Mouse (Mus musculus) thymus, adult 2 months (tissue): ENCODE measurements around the gene Asb16. TPM values are rescaled to one million over a fixed set of nuclear protein-coding genes. Genes with fewer than 3 reads are reported as not detected.

Experiments used
- DNase-seq: peaks from one replicate; pipeline ENCODE4 v3.0.0; 2021
- H3K27ac ChIP-seq: fragments of 200-500 bp; 2 replicates; pipeline ENCODE4 v1.5.1; 2012; ENCODE audit warnings: low read length, control low read depth; ENCODE audit not compliant: control insufficient read depth, insufficient read depth
- H3K27me3 ChIP-seq: fragments of 200-500 bp; 2 replicates; pipeline ENCODE4 v1.6.1; 2012; ENCODE audit warnings: mild to moderate bottlenecking, low read length, moderate library complexity, mixed read lengths; ENCODE audit not compliant: control insufficient read depth, insufficient read depth
- H3K36me3 ChIP-seq: fragments of 200-500 bp; 2 replicates; pipeline ENCODE4 v1.6.1; 2012; ENCODE audit warnings: mild to moderate bottlenecking, low read length, moderate library complexity; ENCODE audit not compliant: control insufficient read depth, insufficient read depth
- H3K4me1 ChIP-seq: fragments of 200-500 bp; replicated peaks from 2 replicates; pipeline ENCODE4 v1.6.1; 2012; ENCODE audit warnings: low read length; ENCODE audit not compliant: control insufficient read depth, insufficient read depth
- H3K4me3 ChIP-seq: fragments of 200-500 bp; 2 replicates; pipeline ENCODE4 v1.5.1; 2012; ENCODE audit warnings: mild to moderate bottlenecking, low read length, control low read depth, moderate library complexity; ENCODE audit not compliant: control insufficient read depth, insufficient read depth
- CTCF ChIP-seq: fragments of 200-500 bp; IDR thresholded peaks from 2 replicates; pipeline ENCODE4 v1.5.1; 2012; ENCODE audit warnings: mild to moderate bottlenecking, control low read depth, low read length, moderate library complexity, borderline replicate concordance; ENCODE audit not compliant: control insufficient read depth, poor library complexity, insufficient read depth; ENCODE audit errors: extremely low read depth
- POLR2A ChIP-seq: fragments of 200-500 bp; IDR thresholded peaks from 2 replicates; pipeline ENCODE4 v1.6.1; 2012; ENCODE audit warnings: mild to moderate bottlenecking, low read length, control low read depth, moderate library complexity; ENCODE audit not compliant: control insufficient read depth, poor library complexity, insufficient read depth; ENCODE audit errors: extremely low read depth
- WGBS: fragments of 180-500 bp; shearing (Covaris S2); methylation state at CpG from one replicate; pipeline ENCODE4 v1.1.7; 2018; 5-methylcytosine and 5-hydroxymethylcytosine counted together
- polyA plus RNA-seq: library from polyadenylated mRNA; depleted of rRNA; stranded (reverse); fragments of >200 nt; gene quantifications from 2 replicates; pipeline ENCODE4 v1.2.3, GENCODE M21; 2012

Asb16 gene
- polyA plus RNA-seq, 1 experiment, result 0.12 TPM

DNA sequence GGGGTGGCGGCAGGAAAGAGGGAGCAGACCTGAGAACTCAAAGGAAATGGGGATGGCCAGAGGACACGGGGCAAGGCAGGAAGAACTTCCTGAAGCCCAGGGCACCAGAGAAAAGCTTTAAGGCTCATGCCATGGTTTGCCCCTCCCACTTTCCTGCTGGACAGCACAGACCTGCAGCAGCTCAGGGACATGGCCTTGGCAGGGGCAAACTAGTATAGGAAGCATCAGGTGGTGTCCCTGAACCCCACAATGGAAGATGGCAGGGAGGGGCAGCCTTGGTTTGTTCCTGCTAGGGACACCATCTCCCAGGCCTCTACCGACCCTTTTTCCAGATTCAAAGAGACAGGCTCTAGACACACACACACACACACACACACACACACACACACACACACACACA, 36.8 kb downstream of the Asb16 start:
- no peak for DNase-seq
- no peaks in the 10 kb centered on the region for H3K27me3 ChIP-seq
- TF ChIP-seq CTCF (no peak), POLR2A (no peak)
- H3K4me3 ChIP-seq, result no peak overlapping the region
- peaks cover 22% of the 10 kb centered on the region for H3K36me3 ChIP-seq
- peaks cover 14% of the 10 kb centered on the region for H3K4me1 ChIP-seq
- WGBS, result 78% methylated on average over 3 of the region's 3 CpGs
- no peak overlapping the region for H3K27ac ChIP-seq

DNA sequence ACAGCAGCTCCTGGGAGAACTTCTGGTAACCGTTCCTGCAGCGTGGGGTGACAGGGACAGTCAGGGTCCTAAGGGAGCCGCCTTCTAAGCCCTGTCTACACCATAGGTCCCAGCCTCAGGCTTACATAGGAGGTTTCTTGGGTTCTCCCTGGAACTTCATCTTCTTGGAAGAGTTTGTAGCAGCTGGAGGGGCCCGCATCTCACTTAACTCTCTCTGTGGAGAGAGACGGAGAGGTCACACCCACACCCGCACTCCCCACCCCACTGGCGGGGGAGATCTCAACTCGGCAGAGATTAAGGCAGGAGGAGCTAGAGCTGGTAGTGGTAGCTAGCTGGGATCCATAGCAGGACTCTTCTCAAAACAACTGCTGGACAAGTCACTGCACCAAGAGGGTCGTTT, 39.6 kb downstream of the Asb16 start:
- 94% methylated on average over 9 of the region's 9 CpGs for WGBS
- peaks cover 14% of the 10 kb centered on the region for H3K4me1 ChIP-seq
- no peak overlapping the region for H3K4me3 ChIP-seq
- DNase-seq, result no peak
- no peak overlapping the region for H3K27ac ChIP-seq
- TF ChIP-seq POLR2A (no peak), CTCF (no peak)
- H3K36me3 ChIP-seq, result peaks cover 32% of the 10 kb centered on the region
- H3K27me3 ChIP-seq, result no peaks in the 10 kb centered on the region

DNA sequence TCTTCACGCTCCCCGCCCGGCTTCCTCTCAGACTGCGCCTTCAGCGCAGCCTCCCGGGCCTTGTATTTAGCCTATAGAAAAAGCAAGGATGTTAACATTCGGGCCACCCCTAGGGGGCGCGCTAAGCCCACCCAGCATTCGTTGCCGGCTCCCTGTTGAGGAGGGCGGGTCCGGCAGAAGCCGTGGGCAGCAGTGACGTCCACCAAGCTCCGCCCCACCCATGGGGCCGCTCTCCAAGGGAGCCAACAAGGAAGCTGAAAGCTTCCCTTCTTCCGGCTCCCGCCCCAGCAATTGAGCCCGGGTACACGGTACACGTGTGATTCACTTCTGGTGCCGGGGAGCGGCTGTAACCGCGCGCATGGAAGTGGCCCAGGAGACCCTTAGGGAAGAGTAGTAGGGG, 40.4 kb downstream of the Asb16 start:
- Histone ChIP-seq H3K27me3 (no peaks in the 10 kb centered on the region), H3K36me3 (peaks cover 41% of the 10 kb centered on the region), H3K4me1 (peaks cover 14% of the 10 kb centered on the region), H3K4me3 (peak overlapping the region; percentile 36), H3K27ac (no peak overlapping the region)
- 1% methylated on average over 27 of the region's 27 CpGs for WGBS
- DNase-seq, result peak; percentile 95
- TF ChIP-seq POLR2A (0 out of 2 replicates have a peak, but pooled peaks have one; percentile 28), CTCF (peak; percentile 99)

DNA sequence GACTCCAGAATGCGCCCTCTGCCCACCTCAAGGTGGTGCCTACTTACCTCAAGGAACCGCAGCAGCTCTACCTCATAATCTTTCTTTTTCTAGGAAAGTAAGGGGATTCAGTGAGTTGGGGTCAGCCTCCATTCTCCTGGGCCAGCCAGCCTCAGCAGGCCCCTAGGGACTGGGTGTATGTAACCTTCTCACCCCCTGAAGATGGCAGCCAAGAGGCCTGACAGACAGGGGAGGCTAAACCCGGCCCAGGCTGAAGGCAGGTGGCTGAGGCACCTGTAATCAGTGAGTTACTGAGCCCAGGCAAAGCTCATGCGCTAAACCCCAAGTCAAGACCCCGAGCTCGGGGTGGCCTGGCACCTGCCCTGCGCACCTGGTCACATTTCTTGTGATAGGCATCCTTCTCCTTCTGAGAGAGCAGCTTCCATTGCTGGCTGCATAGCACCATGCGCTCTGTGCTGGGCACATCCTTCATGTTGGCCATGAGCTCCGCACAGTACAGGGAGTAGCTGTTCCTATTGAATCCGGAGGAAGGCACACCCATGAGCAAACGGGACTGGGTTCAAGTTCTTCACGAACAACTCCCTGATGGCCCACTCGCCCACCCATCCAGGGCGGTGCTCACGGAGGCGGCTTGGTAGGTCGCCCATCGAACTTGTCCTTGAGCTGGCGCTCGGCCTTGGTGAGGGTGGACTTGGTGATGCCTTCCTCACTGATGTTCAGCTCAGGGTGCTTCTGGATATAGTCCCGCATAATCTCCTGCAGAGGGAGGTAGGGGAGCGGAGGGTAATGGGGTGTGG, 41.5 kb downstream of the Asb16 start:
- H3K4me3 ChIP-seq, result no peak overlapping the region
- no peak for TF ChIP-seq CTCF
- no peak for TF ChIP-seq POLR2A
- peaks cover 51% of the 10 kb centered on the region for H3K36me3 ChIP-seq
- H3K27ac ChIP-seq, result no peak overlapping the region
- 90% methylated on average over 22 of the region's 22 CpGs for WGBS
- no peaks in the 10 kb centered on the region for H3K27me3 ChIP-seq
- peaks cover 14% of the 10 kb centered on the region for H3K4me1 ChIP-seq
- no peak for DNase-seq

DNA sequence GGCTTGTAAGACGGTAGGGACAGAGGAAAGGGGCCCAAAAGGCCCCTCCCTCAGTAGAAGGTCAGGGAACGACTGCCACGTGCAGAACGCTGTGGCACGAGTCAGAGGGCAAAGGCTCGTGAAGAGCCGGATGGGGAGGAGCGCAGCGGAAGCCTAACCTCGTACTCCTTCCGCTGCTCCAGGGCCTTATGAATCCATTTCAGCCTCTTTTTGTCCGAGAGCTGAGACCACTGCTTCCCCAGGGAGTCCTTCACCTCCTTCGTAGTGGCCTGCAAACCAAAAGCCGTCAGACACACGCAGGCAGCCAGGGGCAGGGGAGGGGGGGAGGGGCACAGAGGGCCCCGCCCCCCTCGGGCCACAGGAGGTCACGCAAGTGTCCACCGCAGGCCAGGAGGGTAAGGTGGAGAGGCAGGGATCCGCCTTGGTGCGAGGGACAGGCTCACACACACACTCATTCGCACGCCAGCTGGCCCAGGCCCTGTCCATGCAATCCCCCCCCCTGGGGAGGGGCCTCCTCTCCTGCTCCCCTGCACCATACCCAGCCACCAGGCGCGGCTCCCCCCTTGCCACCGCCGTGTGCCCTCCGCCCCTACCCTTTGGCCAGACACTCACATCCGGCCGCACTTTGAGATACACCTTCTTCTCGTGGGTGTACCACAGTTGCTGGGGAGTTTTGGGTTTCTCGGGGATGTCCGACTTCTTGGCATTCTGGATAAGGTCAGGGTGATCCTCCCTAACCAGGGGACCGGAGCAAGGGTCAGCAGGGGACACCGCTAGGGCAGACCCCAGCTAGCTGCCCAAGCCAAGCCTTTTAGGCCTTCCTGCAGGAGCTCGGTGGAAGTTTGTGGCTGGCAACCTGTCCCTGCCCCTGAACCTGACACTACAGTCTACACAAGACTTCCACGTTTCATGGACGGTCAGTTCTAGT, 42.5 kb downstream of the Asb16 start:
- DNase-seq, result no peak
- no peak overlapping the region for H3K4me3 ChIP-seq
- H3K36me3 ChIP-seq, result peaks cover 51% of the 10 kb centered on the region
- no peaks in the 10 kb centered on the region for H3K27me3 ChIP-seq
- no peak for TF ChIP-seq CTCF
- TF ChIP-seq POLR2A, result no peak
- H3K4me1 ChIP-seq, result peaks cover 17% of the 10 kb centered on the region
- no peak overlapping the region for H3K27ac ChIP-seq
- 91% methylated on average over 38 of the region's 38 CpGs for WGBS

DNA sequence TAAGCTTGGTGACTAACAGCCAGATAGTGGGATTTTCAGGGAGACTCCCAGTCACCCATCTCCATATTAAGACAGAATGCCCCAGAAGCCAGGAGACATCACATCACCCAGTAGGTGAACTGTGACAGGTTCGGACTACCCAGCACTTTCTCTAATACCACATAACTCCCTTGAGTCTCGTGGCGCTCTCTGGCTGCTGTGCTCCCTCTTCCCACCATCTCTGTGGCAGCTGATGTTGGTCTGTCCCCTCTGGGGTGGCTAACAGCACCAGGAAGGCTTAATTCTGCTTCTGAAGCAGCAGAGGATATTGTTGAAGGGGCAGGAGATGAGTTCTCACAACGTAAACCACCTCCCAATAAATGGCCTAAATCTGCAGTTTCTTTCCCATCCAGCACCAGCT, 43.4 kb downstream of the Asb16 start:
- H3K36me3 ChIP-seq, result peaks cover 41% of the 10 kb centered on the region
- TF ChIP-seq POLR2A (no peak), CTCF (no peak)
- WGBS, result 96% methylated on average over 4 of the region's 4 CpGs

More for the DNA sequence above, 43.4 kb downstream of the Asb16 start:
- Histone ChIP-seq H3K4me1 (peaks cover 21% of the 10 kb centered on the region), H3K27ac (no peak overlapping the region), H3K4me3 (no peak overlapping the region), H3K27me3 (no peaks in the 10 kb centered on the region)
- no peak for DNase-seq
